Mouse (Mus musculus): Measurements from ENCODE around the gene Rln1.

GRCm38 (mm10) chr19:29334068-29334745 is at the start of gene Rln1:
- TF ChIP-seq ZC3H11A (IDR thresholded peaks at IDR 0.05; ENCODE audit: borderline replicate concordance, low read depth, low read length) (no peak), CHD2 (IDR thresholded peaks at IDR 0.05; ENCODE audit: low read depth, low read length) (no peak), MAFK (IDR thresholded peaks at IDR 0.05; ENCODE audit: insufficient read depth, low read depth, low read length) (no peak), HCFC1 (IDR thresholded peaks at IDR 0.05; ENCODE audit: borderline replicate concordance, insufficient read depth, low read length) (no peak)

Data from ES-E14 (cell line).